In genomic region chr1:105178773-105179172, GRCm38 (mm10) we compare ENCODE assay signal across 7 mouse cellular contexts.
DNase-seq lines count a peak whose midpoint lies in the region; ATAC-seq lines count a peak whose summit lies in the region.

No protein-coding gene starts in this region.

- no peaks in the 10 kb centered on the region for H3K27me3 ChIP-seq in forebrain, embryonic 14.5 days (replicated peaks; ENCODE audit: control insufficient read depth, insufficient read depth, low read length)
- H3K27me3 ChIP-seq in kidney, embryonic 15.5 days = no peaks in the 10 kb centered on the region
- no peaks in the 10 kb centered on the region for H3K27me3 ChIP-seq in midbrain, embryonic 14.5 days (ENCODE audit: control insufficient read depth, insufficient read depth, low read length)

- no peak overlapping the region for H3K27ac ChIP-seq in forebrain, embryonic 14.5 days (ENCODE audit: low read depth, low read length)
- peak overlapping the region; percentile 90 for H3K27ac ChIP-seq in kidney, embryonic 15.5 days
- H3K27ac ChIP-seq in midbrain, embryonic 14.5 days (replicated peaks; ENCODE audit: low read depth, low read length) = peak overlapping the region; percentile 55; the same call in 1 of the 2 replicates

- no peaks in the 10 kb centered on the region for H3K36me3 ChIP-seq in forebrain, embryonic 14.5 days (ENCODE audit: control insufficient read depth, insufficient read depth, low read length)
- no peaks in the 10 kb centered on the region for H3K36me3 ChIP-seq in kidney, embryonic 15.5 days
- H3K36me3 ChIP-seq in midbrain, embryonic 14.5 days (ENCODE audit: control insufficient read depth, insufficient read depth, low read length) = no peaks in the 10 kb centered on the region

- no peak overlapping the region for H3K4me2 ChIP-seq in forebrain, embryonic 14.5 days (ENCODE audit: low read length)
- peak overlapping the region; percentile 37 for H3K4me2 ChIP-seq in kidney, embryonic 15.5 days
- H3K4me2 ChIP-seq in midbrain, embryonic 14.5 days (ENCODE audit: low read length) = no peak overlapping the region

- H3K4me3 ChIP-seq in forebrain, embryonic 14.5 days (ENCODE audit: low read depth, low read length) = no peak overlapping the region
- no peak overlapping the region for H3K4me3 ChIP-seq in kidney, embryonic 15.5 days (replicated peaks)
- H3K4me3 ChIP-seq in midbrain, embryonic 14.5 days (replicated peaks; ENCODE audit: low read depth, low read length) = no peak overlapping the region

- ATAC-seq in forebrain, embryonic 14.5 days = peak; percentile 52
- peak; percentile 82 for ATAC-seq in kidney, embryonic 15.5 days (replicated peaks; ENCODE audit: low FRiP score)
- no peak; the same call in 1 of the 2 replicates for ATAC-seq in midbrain, embryonic 14.5 days (ENCODE audit: low FRiP score, low TSS enrichment)

- DNase-seq in embryo, embryonic 11 days = peak; percentile 19
- DNase-seq in forebrain, embryonic 14.5 days (ENCODE audit: low spot score) = peak; percentile 16
- peak; percentile 51 for DNase-seq in midbrain, embryonic 14.5 days
- no peak for DNase-seq in ovary, adult 18-20 months (ENCODE audit: low spot score)
- no peak for DNase-seq in gastrocnemius, adult 18-20 months (ENCODE audit: low spot score)
- no peak for DNase-seq in thymus, postnatal 0 days (ENCODE audit: low spot score)

- no peaks in the 10 kb centered on the region for H3K9me3 ChIP-seq in forebrain, embryonic 14.5 days (replicated peaks; ENCODE audit: control insufficient read depth, low read length)
- no peaks in the 10 kb centered on the region for H3K9me3 ChIP-seq in kidney, embryonic 15.5 days (replicated peaks)
- H3K9me3 ChIP-seq in midbrain, embryonic 14.5 days (ENCODE audit: control insufficient read depth, low read length) = no peaks in the 10 kb centered on the region

- H3K9ac ChIP-seq in forebrain, embryonic 14.5 days (ENCODE audit: low read length) = peak overlapping the region; percentile 32
- H3K9ac ChIP-seq in kidney, embryonic 15.5 days = no peak overlapping the region
- no peak overlapping the region for H3K9ac ChIP-seq in midbrain, embryonic 14.5 days (replicated peaks; ENCODE audit: low read length)

- 4% methylated on average over 6 of the region's 6 CpGs for WGBS in forebrain, embryonic 14.5 days
- 20% methylated on average over 6 of the region's 6 CpGs for WGBS in kidney, embryonic 15.5 days
- WGBS in midbrain, embryonic 14.5 days = 37% methylated on average over 6 of the region's 6 CpGs

- H3K4me1 ChIP-seq in forebrain, embryonic 14.5 days (ENCODE audit: control insufficient read depth, insufficient read depth, low read length) = peaks cover 12% of the 10 kb centered on the region
- peaks cover 18% of the 10 kb centered on the region for H3K4me1 ChIP-seq in kidney, embryonic 15.5 days
- 0 out of 2 replicates have a peak, but pooled peaks cover 7% of the 10 kb centered on the region for H3K4me1 ChIP-seq in midbrain, embryonic 14.5 days (ENCODE audit: control insufficient read depth, insufficient read depth, low read length)

Comparison
In these comparisons a context has a peak if more than half of its experiments do, and no peak if none do; other contexts are left out.
1. DNase-seq: peak in embryo, embryonic 11 days (single experiment), forebrain, embryonic 14.5 days (single experiment) and midbrain, embryonic 14.5 days (single experiment); none in ovary, adult 18-20 months (single experiment), gastrocnemius, adult 18-20 months (single experiment) and thymus, postnatal 0 days (single experiment).